Mouse (Mus musculus) brain, embryonic 14.5 days (tissue): ENCODE data around the gene Faxc. TPM values are rescaled to one million over a fixed set of nuclear protein-coding genes. Genes with fewer than 3 reads are reported as not detected.

ENCODE experiments used
- DNase-seq: peaks from one replicate; pipeline ENCODE4 v3.0.0-alpha.2; 2011; ENCODE audit warnings: low read depth
- CTCF ChIP-seq: fragments of 200-500 bp; IDR thresholded peaks from 2 replicates; pipeline ENCODE4 v1.5.1; 2012; ENCODE audit warnings: inconsistent platforms, mild to moderate bottlenecking, moderate library complexity, borderline replicate concordance; ENCODE audit not compliant: insufficient read depth, insufficient read length; ENCODE audit errors: extremely low read depth
- POLR2A ChIP-seq: fragments of 200-500 bp; IDR thresholded peaks from 2 replicates; pipeline ENCODE4 v1.6.1; 2012; ENCODE audit warnings: mild to moderate bottlenecking, inconsistent platforms, borderline replicate concordance; ENCODE audit not compliant: poor library complexity, insufficient read depth, insufficient read length, severe bottlenecking; ENCODE audit errors: extremely low read depth
- polyA plus RNA-seq: library from polyadenylated mRNA; depleted of rRNA; stranded (reverse); fragments of >200 nt; gene quantifications from 2 replicates; pipeline ENCODE4 v1.2.3, GENCODE M21; 2012; rRNA removed

The Faxc gene
- 33.7 and 54.3 TPM in 2 replicates for polyA plus RNA-seq

- peak; percentile 85 for DNase-seq
- no peak for TF ChIP-seq CTCF
- peak; percentile 94 for TF ChIP-seq POLR2A
Measured at GRCm38 (mm10) chr4:21930971-21931771, at the start of gene Faxc. TSS of gene Faxc (plus strand) at chr4:21931329.

GRCm38 (mm10) chr4:21882806-21883205, 48.3 kb upstream of the Faxc start:
- no peak for DNase-seq
- TF ChIP-seq POLR2A (no peak), CTCF (no peak)

GRCm38 (mm10) chr4:21885831-21886230, 45.3 kb upstream of the Faxc start:
- no peak for TF ChIP-seq POLR2A
- no peak for DNase-seq

DNA sequence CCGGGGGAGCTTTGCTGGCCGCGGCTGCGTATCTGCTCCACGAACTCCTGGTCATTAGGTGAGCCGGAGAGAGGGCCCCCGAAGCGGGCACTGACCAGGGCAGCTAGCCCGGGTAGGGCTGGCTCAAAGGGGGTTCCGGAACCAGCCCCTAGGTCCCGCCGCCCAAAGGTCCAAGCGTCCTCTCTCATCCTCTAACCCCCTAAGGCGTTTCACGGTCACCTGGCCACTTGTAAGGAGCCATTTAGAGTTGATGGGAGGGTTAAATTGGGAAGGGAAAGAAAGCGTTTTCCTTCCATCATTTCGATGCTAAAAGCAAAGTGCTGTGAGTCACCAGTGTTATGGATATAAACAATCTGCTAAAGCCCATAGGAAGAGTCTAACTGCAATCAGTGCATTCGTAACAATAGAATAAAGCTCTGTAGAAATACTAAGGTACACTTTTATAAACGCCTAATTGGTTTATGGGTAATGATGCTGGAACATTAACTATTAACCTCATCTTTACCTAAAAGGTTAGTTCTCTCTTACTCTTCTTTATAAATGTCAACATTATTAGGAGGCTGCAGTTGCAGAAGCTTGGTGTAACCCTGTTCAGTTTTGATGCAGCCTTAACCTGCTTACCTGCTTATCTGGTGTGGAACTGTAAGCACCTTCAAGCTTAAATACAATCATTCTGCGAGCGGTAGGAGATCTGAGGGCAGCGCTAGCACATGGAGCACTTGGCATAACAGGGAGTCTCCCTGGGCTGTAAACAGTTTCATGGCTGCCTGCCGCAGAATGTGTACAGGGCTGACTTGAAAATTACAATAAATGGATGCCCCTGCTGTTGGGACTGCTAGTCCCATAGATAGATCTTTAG, 872 bp downstream of the Faxc start:
- TF ChIP-seq CTCF (no peak), POLR2A (no peak)
- DNase-seq, result peak; percentile 74

DNA sequence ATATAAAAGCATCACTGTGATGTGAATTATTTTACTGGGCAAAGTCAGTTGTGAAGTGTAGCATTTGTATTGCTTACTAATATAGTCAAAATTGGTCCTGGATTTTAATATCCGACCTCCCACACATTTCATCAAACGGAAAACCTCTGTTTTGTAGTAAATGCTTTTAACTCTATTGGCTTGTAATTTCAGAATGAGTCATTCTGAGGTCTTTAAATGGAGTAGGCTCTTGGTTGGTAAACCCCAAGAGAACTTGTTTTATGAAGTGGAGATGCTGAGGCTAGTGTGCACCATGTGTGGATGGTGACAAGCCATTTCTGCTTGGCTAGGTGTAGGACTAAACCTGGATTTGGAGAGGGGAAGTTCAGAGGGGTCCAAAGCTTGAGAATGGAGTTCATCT, 4.2 kb downstream of the Faxc start:
- no peak for TF ChIP-seq CTCF
- DNase-seq, result no peak

- TF ChIP-seq POLR2A (no peak), CTCF (no peak)
Measured at GRCm38 (mm10) chr4:21936424-21936823, 5.3 kb downstream of the Faxc start.

DNA sequence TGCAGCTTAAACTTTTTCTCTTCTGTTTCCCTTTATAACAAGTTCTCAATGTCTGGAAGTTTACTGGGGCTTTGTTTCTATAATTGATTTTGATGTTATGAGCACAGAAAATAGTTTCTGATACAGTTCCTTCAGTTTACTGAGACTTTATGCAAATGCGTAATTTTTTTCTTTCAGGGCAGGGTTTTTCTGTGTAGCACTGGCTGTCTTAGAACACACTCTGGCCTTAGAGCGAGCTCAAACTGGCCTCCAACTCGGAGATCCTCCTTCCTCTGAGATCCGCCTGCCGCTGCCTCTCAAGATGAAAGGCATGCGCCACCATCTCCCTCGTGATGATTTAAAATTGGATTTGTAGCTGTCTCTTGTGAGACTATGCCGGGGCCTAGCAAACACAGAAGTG, 6.8 kb downstream of the Faxc start:
- DNase-seq, result no peak
- TF ChIP-seq CTCF (no peak), POLR2A (no peak)

More at GRCm38 (mm10) chr4:21936424-21936823, 5.3 kb downstream of the Faxc start:
- no peak for DNase-seq

GRCm38 (mm10) chr4:21944672-21945071, 13.5 kb downstream of the Faxc start:
- no peak for DNase-seq
- TF ChIP-seq CTCF, result no peak
- TF ChIP-seq POLR2A, result no peak

DNA sequence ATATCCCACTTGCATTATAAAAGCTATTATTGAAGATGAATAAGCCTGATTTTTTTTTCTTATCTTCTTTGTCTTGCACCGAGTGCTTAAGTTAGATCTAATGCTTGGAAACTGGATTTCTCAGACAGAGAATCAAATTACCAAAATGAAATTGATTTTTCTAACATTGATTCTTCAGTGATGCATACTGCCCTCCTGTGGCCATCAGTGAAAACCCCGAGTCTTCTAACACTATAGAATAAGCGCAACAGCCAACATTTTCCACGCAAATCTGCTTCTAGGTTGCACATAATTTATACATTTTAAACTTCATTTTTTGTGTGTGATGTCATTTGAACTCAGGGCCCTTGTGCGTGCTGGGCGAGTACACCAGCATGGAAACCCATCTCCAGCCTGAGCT, 20.3 kb downstream of the Faxc start:
- DNase-seq, result peak; percentile 77
- TF ChIP-seq CTCF (peak; percentile 51; the same call in 1 of the 2 replicates), POLR2A (no peak)

GRCm38 (mm10) chr4:21952255-21952654, 21.1 kb downstream of the Faxc start:
- TF ChIP-seq CTCF (no peak), POLR2A (no peak)

GRCm38 (mm10) chr4:21957570-21958321, 26.6 kb downstream of the Faxc start:
- TF ChIP-seq POLR2A (no peak), CTCF (peak; percentile 68)
- DNase-seq, result peak; percentile 70

More at GRCm38 (mm10) chr4:21952255-21952654, 21.1 kb downstream of the Faxc start:
- no peak for DNase-seq

GRCm38 (mm10) chr4:21971949-21972348, 40.8 kb downstream of the Faxc start:
- peak; percentile 24 for DNase-seq
- TF ChIP-seq CTCF (no peak), POLR2A (no peak)

- DNase-seq, result peak; percentile 64
- TF ChIP-seq POLR2A (no peak), CTCF (no peak)
Measured at GRCm38 (mm10) chr4:21974126-21974525, 43.0 kb downstream of the Faxc start.

- no peak for TF ChIP-seq POLR2A
- no peak for TF ChIP-seq CTCF
- no peak for DNase-seq
Measured at GRCm38 (mm10) chr4:21980471-21980870, 49.3 kb downstream of the Faxc start.
